ENCODE assay signal across 11 mouse cellular contexts in genomic region chr7:101490952-101491351, GRCm38 (mm10).
"Had no signal": no experiment of that assay in that cellular context is flagged by ENCODE, and none has a peak within 500 bp of the region (broad histone marks: within the 10 kb centered on the region; RNA-seq: fewer than 3 reads in every experiment).

No protein-coding gene starts in this region.

- H3K4me2 ChIP-seq: limb, embryonic 12.5 days; lung, embryonic 14.5 days; midbrain, embryonic 13.5 days; stomach, embryonic 15.5 days had no signal

- H3K36me3 ChIP-seq: limb, embryonic 12.5 days; midbrain, embryonic 13.5 days; stomach, embryonic 15.5 days had no signal

- H3K9ac ChIP-seq: limb, embryonic 12.5 days; liver, embryonic 14.5 days; lung, embryonic 14.5 days; midbrain, embryonic 13.5 days; stomach, embryonic 15.5 days had no signal

- H3K4me3 ChIP-seq: layer of hippocampus, adult 2 months; limb, embryonic 12.5 days; midbrain, embryonic 13.5 days; stomach, embryonic 15.5 days had no signal

- H3K9me3 ChIP-seq: limb, embryonic 12.5 days; midbrain, embryonic 13.5 days; stomach, embryonic 15.5 days had no signal

- DNase-seq: liver; lung, embryonic 14.5 days; right cerebral cortex, postnatal 14 days; thymus, adult 2 months; thymus, postnatal 25 days had no signal

- H3K27ac ChIP-seq: layer of hippocampus, adult 2 months; limb, embryonic 12.5 days; liver, embryonic 14.5 days; midbrain, embryonic 13.5 days; stomach, embryonic 15.5 days had no signal

- H3K27me3 ChIP-seq: limb, embryonic 12.5 days; midbrain, embryonic 13.5 days; stomach, embryonic 15.5 days had no signal

- H3K4me1 ChIP-seq: limb, embryonic 12.5 days; midbrain, embryonic 13.5 days; stomach, embryonic 15.5 days had no signal

- ATAC-seq: intestine, embryonic 16.5 days; midbrain, embryonic 13.5 days had no signal
